Mouse (Mus musculus) MEL (cell line): ENCODE results near the gene Rbks. TPM values are rescaled to one million over a fixed set of nuclear protein-coding genes. Genes with fewer than 3 reads are reported as not detected.

Experiments
- DNase-seq: peaks from one replicate; pipeline ENCODE4 v3.0.0; 2011; ENCODE audit warnings: low read depth, low spot score
- H3K27ac ChIP-seq: 2 replicates; pipeline ENCODE4 v1.5.1; 2012; ENCODE audit warnings: low read depth, mild to moderate bottlenecking, control low read depth, low read length, moderate library complexity; ENCODE audit not compliant: control insufficient read depth
- H3K27me3 ChIP-seq, 2 experiments: fragments of 150-350 bp in 1 of 2; sonication (generic) in 1 of 2; 2 replicates each; pipeline ENCODE4 v1.6.1; 2012; ENCODE audit warnings: low read length in 2 of 2, mild to moderate bottlenecking in 2 of 2, improper control_type of control experiment in 1 of 2, moderate library complexity in 1 of 2; ENCODE audit not compliant: insufficient read depth in 2 of 2, control insufficient read depth in 1 of 2
- H3K36me3 ChIP-seq, 2 experiments: 2 replicates each; pipeline ENCODE4 v1.6.1; 2012 to 2014; ENCODE audit warnings: low read length in 2 of 2, improper control_type of control experiment in 1 of 2, inconsistent platforms in 1 of 2, mild to moderate bottlenecking in 1 of 2; ENCODE audit not compliant: insufficient read depth in 2 of 2, control insufficient read depth in 1 of 2
- H3K4me1 ChIP-seq, 2 experiments: fragments of 150-350 bp in 1 of 2; sonication (generic) in 1 of 2; 2 replicates each; pipeline ENCODE4 v1.6.1; 2012; ENCODE audit warnings: low read length in 2 of 2, improper control_type of control experiment in 1 of 2, mild to moderate bottlenecking in 1 of 2; ENCODE audit not compliant: insufficient read depth in 2 of 2, control insufficient read depth in 1 of 2
- H3K4me3 ChIP-seq, 2 experiments: fragments of 150-350 bp in 1 of 2; sonication (generic) in 1 of 2; 2 replicates each; pipeline ENCODE4 v1.5.1; 2012; ENCODE audit warnings: low read depth in 2 of 2, low read length in 2 of 2, mild to moderate bottlenecking in 2 of 2, moderate library complexity in 2 of 2, control low read depth in 1 of 2, improper control_type of control experiment in 1 of 2; ENCODE audit not compliant: control insufficient read depth in 1 of 2, insufficient read depth in 1 of 2
- H3K79me2 ChIP-seq: 2 replicates; pipeline ENCODE4 v1.6.1; 2012; ENCODE audit warnings: mild to moderate bottlenecking, low read length, moderate library complexity; ENCODE audit not compliant: control insufficient read depth, poor library complexity, insufficient read depth
- H3K9ac ChIP-seq: 2 replicates; pipeline ENCODE4 v1.6.1; 2012; ENCODE audit warnings: low read depth, mild to moderate bottlenecking, control low read depth, low read length, moderate library complexity; ENCODE audit not compliant: control insufficient read depth, poor library complexity, severe bottlenecking
- H3K9me3 ChIP-seq: fragments of 150-350 bp; sonication (generic); replicated peaks from 2 replicates; pipeline ENCODE4 v1.6.1; 2012; ENCODE audit warnings: mild to moderate bottlenecking, low read length, improper control_type of control experiment, moderate library complexity; ENCODE audit not compliant: insufficient read depth
- CHD2 ChIP-seq: IDR thresholded peaks from 2 replicates; pipeline ENCODE4 v1.6.1; 2011; ENCODE audit warnings: low read length, improper control_type of control experiment
- EP300 ChIP-seq, 2 experiments: IDR thresholded peaks; 2 replicates each; pipeline ENCODE4 v1.6.1; 2011; ENCODE audit warnings: improper control_type of control experiment in 2 of 2, low read length in 2 of 2, low read depth in 1 of 2, mild to moderate bottlenecking in 1 of 2
- ETS1 ChIP-seq: IDR thresholded peaks from 2 replicates; pipeline ENCODE4 v1.6.1; 2012; ENCODE audit warnings: low read depth, mild to moderate bottlenecking, inconsistent platforms, low read length, improper control_type of control experiment, moderate library complexity
- JUND ChIP-seq: IDR thresholded peaks from 2 replicates; pipeline ENCODE4 v1.6.1; 2011; ENCODE audit warnings: low read depth, mild to moderate bottlenecking, improper control_type of control experiment, low read length
- MAFK ChIP-seq: IDR thresholded peaks from 2 replicates; pipeline ENCODE4 v1.6.1; 2011; ENCODE audit warnings: low read depth, mild to moderate bottlenecking, low read length, improper control_type of control experiment, borderline replicate concordance
- MEF2A ChIP-seq: IDR thresholded peaks from 2 replicates; pipeline ENCODE4 v1.6.1; 2014; ENCODE audit warnings: low read depth, mild to moderate bottlenecking, inconsistent platforms, low read length, improper control_type of control experiment; ENCODE audit not compliant: poor library complexity, insufficient replicate concordance, severe bottlenecking; ENCODE audit errors: extremely low read depth
- MYB ChIP-seq: IDR thresholded peaks from 2 replicates; pipeline ENCODE4 v1.6.1; 2011; ENCODE audit warnings: mild to moderate bottlenecking, low read depth, low read length, improper control_type of control experiment
- NRF1 ChIP-seq: IDR thresholded peaks from 2 replicates; pipeline ENCODE4 v1.6.1; 2014; ENCODE audit warnings: low read depth, mild to moderate bottlenecking, inconsistent platforms, low read length, improper control_type of control experiment, moderate library complexity; ENCODE audit not compliant: poor library complexity, insufficient read depth, severe bottlenecking
- POLR2AphosphoS2 ChIP-seq: IDR thresholded peaks from 2 replicates; pipeline ENCODE4 v1.6.1; 2011; ENCODE audit warnings: low read length, improper control_type of control experiment
- TAL1 ChIP-seq: IDR thresholded peaks from 2 replicates; pipeline ENCODE4 v1.6.1; 2012; ENCODE audit warnings: mild to moderate bottlenecking, inconsistent platforms, low read length, moderate library complexity, mixed read lengths
- TBP ChIP-seq: IDR thresholded peaks from 2 replicates; pipeline ENCODE4 v1.8.0; 2011; ENCODE audit warnings: low read depth, low read length, improper control_type of control experiment
- ZNF384 ChIP-seq: IDR thresholded peaks from 2 replicates; pipeline ENCODE4 v1.6.1; 2012; ENCODE audit warnings: low read depth, mild to moderate bottlenecking, inconsistent platforms, low read length, improper control_type of control experiment
- polyA plus RNA-seq, 2 experiments: library from polyadenylated mRNA; stranded (reverse) in 1 of 2; unstranded in 1 of 2; fragments of >175 nt in 1 of 2; fragments of >200 nt in 1 of 2; gene quantifications; 2 replicates each; pipeline versions ENCODE4 v1.2.1 to v1.2.4; 2012; ENCODE audit warnings: low replicate concordance in 2 of 2, low read depth in 1 of 2; ENCODE audit not compliant: insufficient read length in 2 of 2, insufficient read depth in 1 of 2, missing spikeins in 1 of 2
- total RNA-seq: library from RNA; depleted of rRNA; stranded (reverse); fragments of 300-350 nt; gene quantifications from 2 replicates; pipeline ENCODE4 v1.2.3, GENCODE M21; 2012

Gene Rbks
- total and polyA plus RNA-seq, 3 experiments, result 34.3 to 47.4 TPM; not detected in 1

GRCm38 (mm10) chr5:31669984-31670383 lies 27.4 kb downstream of the Rbks start:
- Histone ChIP-seq H3K4me1 (no peaks in the 10 kb centered on the region), H3K36me3 (no peaks in the 10 kb centered on the region), H3K4me3 (no peak overlapping the region), H3K27ac (no peak overlapping the region), H3K9ac (no peak overlapping the region), H3K27me3 (no peaks in the 10 kb centered on the region), H3K9me3 (no peaks in the 10 kb centered on the region), H3K79me2 (no peaks in the 10 kb centered on the region)
- no peak for TF ChIP-seq CHD2
- TF ChIP-seq POLR2AphosphoS2, result no peak
- no peak for TF ChIP-seq MAFK
- DNase-seq, result no peak

GRCm38 (mm10) chr5:31668325-31668968 lies 29.0 kb downstream of the Rbks start:
- H3K79me2 ChIP-seq, result no peaks in the 10 kb centered on the region
- H3K4me1 ChIP-seq, result no peaks in the 10 kb centered on the region
- no peak overlapping the region for H3K4me3 ChIP-seq
- TF ChIP-seq CHD2 (no peak), JUND (no peak), EP300 (IDR thresholded peaks at IDR 0.05; ENCODE audit: low read depth in 1 of 2, low read length in 2 of 2) (no peak)
- H3K27ac ChIP-seq, result no peak overlapping the region
- H3K27me3 ChIP-seq, result no peaks in the 10 kb centered on the region
- H3K9ac ChIP-seq, result no peak overlapping the region
- H3K36me3 ChIP-seq, result no peaks in the 10 kb centered on the region
- DNase-seq, result no peak
- no peaks in the 10 kb centered on the region for H3K9me3 ChIP-seq

- Histone ChIP-seq H3K27me3 (no peaks in the 10 kb centered on the region), H3K9me3 (no peaks in the 10 kb centered on the region), H3K27ac (no peak overlapping the region), H3K4me1 (no peaks in the 10 kb centered on the region), H3K36me3 (no peaks in the 10 kb centered on the region), H3K4me3 (no peak overlapping the region), H3K9ac (no peak overlapping the region), H3K79me2 (no peaks in the 10 kb centered on the region)
- DNase-seq, result no peak
- TF ChIP-seq TBP (no peak), TAL1 (no peak), NRF1 (no peak), MEF2A (no peak), ZNF384 (no peak), ETS1 (no peak), JUND (no peak), MYB (no peak)
These were observed 31.3 kb downstream of the Rbks start for GRCm38 (mm10) chr5:31666176-31666575.
